Mouse (Mus musculus): Measurements from ENCODE around the gene Nup35.

Gene Nup35

GRCm38 (mm10) chr2:80616854-80617737, at the start of gene Nup35, which contains the start of gene Dusp19:
Nup35 (plus strand) TSS chr2:80617236.
Dusp19 (plus strand) TSS chr2:80617045.
- peak; percentile 97 for DNase-seq (ENCODE audit: low spot score)

GRCm38 (mm10) chr2:80567411-80567810, 49.6 kb upstream of the Nup35 start:
- DNase-seq (ENCODE audit: low spot score): no peak

GRCm38 (mm10) chr2:80570656-80571055, 46.4 kb upstream of the Nup35 start:
- no peak for DNase-seq (ENCODE audit: low spot score)

GRCm38 (mm10) chr2:80577286-80577685, 39.8 kb upstream of the Nup35 start:
- DNase-seq (ENCODE audit: low spot score): no peak

- DNase-seq (ENCODE audit: low spot score): no peak
Measured at GRCm38 (mm10) chr2:80579253-80579891, 37.7 kb upstream of the Nup35 start.

GRCm38 (mm10) chr2:80580311-80580961, 36.6 kb upstream of the Nup35 start:
- peak; percentile 5 for DNase-seq (ENCODE audit: low spot score)

- peak; percentile 91 for DNase-seq (ENCODE audit: low spot score)
Measured at GRCm38 (mm10) chr2:80581043-80581711, 35.9 kb upstream of the Nup35 start, which contains the start of gene Nckap1. Nckap1 (minus strand) TSS chr2:80581380.

- DNase-seq (ENCODE audit: low spot score): no peak
Measured at GRCm38 (mm10) chr2:80582356-80582755, 34.7 kb upstream of the Nup35 start.

GRCm38 (mm10) chr2:80594215-80594918, 22.7 kb upstream of the Nup35 start:
- no peak for DNase-seq (ENCODE audit: low spot score)

GRCm38 (mm10) chr2:80596960-80597359, 20.1 kb upstream of the Nup35 start:
- DNase-seq (ENCODE audit: low spot score): no peak

- no peak for DNase-seq (ENCODE audit: low spot score)
Measured at GRCm38 (mm10) chr2:80599850-80600249, 17.2 kb upstream of the Nup35 start.

GRCm38 (mm10) chr2:80600611-80601010, 16.4 kb upstream of the Nup35 start:
- no peak for DNase-seq (ENCODE audit: low spot score)

- no peak for DNase-seq (ENCODE audit: low spot score)
Measured at GRCm38 (mm10) chr2:80602756-80603155, 14.3 kb upstream of the Nup35 start.

- DNase-seq (ENCODE audit: low spot score): no peak
Measured at GRCm38 (mm10) chr2:80603771-80604426, 13.1 kb upstream of the Nup35 start.

- DNase-seq (ENCODE audit: low spot score): no peak
Measured at GRCm38 (mm10) chr2:80612286-80612685, 4.8 kb upstream of the Nup35 start.

- no peak for DNase-seq (ENCODE audit: low spot score)
Measured at GRCm38 (mm10) chr2:80612796-80613195, 4.2 kb upstream of the Nup35 start.

GRCm38 (mm10) chr2:80618991-80619390, 2.0 kb downstream of the Nup35 start:
- no peak for DNase-seq (ENCODE audit: low spot score)

GRCm38 (mm10) chr2:80621921-80622320, 4.9 kb downstream of the Nup35 start:
- DNase-seq (ENCODE audit: low spot score): no peak

- no peak for DNase-seq (ENCODE audit: low spot score)
Measured at GRCm38 (mm10) chr2:80624523-80624922, 7.5 kb downstream of the Nup35 start.

GRCm38 (mm10) chr2:80632336-80633026, 15.4 kb downstream of the Nup35 start:
- no peak for DNase-seq (ENCODE audit: low spot score)
